Mouse (Mus musculus) heart, adult 2 months (tissue): Measurements from ENCODE around the gene Umad1. TPM values are rescaled to one million over a fixed set of nuclear protein-coding genes. Genes with fewer than 3 reads are reported as not detected.

Source experiments
- DNase-seq, 2 experiments: peaks; one replicate each; pipeline ENCODE4 v3.0.0; 2021
- H3K27ac ChIP-seq: fragments of 200-600 bp; 2 replicates; pipeline ENCODE4 v1.8.1; 2022
- H3K27me3 ChIP-seq: fragments of 200-500 bp; 2 replicates; pipeline ENCODE4 v1.6.1; 2012; ENCODE audit warnings: mild to moderate bottlenecking, low read length, inconsistent platforms, mixed read lengths; ENCODE audit not compliant: control insufficient read depth, insufficient read depth
- H3K36me3 ChIP-seq: fragments of 200-500 bp; 2 replicates; pipeline ENCODE4 v1.6.1; 2012; ENCODE audit warnings: low read length, inconsistent platforms; ENCODE audit not compliant: control insufficient read depth, insufficient read depth
- H3K4me1 ChIP-seq: fragments of 200-500 bp; 2 replicates; pipeline ENCODE4 v1.6.1; 2011; ENCODE audit warnings: low read length; ENCODE audit not compliant: control insufficient read depth, insufficient read depth
- H3K4me3 ChIP-seq: fragments of 200-600 bp; 2 replicates; pipeline ENCODE4 v1.8.1; 2022
- H3K79me2 ChIP-seq: fragments of 200-500 bp; replicated peaks from 2 replicates; pipeline ENCODE4 v1.6.1; 2012; ENCODE audit warnings: mild to moderate bottlenecking, inconsistent platforms, low read length, moderate library complexity, mixed read lengths; ENCODE audit not compliant: control insufficient read depth, insufficient read depth
- H3K9ac ChIP-seq: fragments of 200-500 bp; 2 replicates; pipeline ENCODE4 v1.6.1; 2012; ENCODE audit warnings: low read depth, mild to moderate bottlenecking, control low read depth, inconsistent platforms, low read length, mixed read lengths
- CTCF ChIP-seq: fragments of 200-600 bp; IDR thresholded peaks from 2 replicates; pipeline ENCODE4 v1.8.1; 2022; ENCODE audit warnings: antibody characterized with exemption, mild to moderate bottlenecking, moderate library complexity
- EP300 ChIP-seq: fragments of 200-500 bp; IDR thresholded peaks from 2 replicates; pipeline ENCODE4 v1.6.1; 2011; ENCODE audit warnings: low read depth, low read length, control low read depth; ENCODE audit not compliant: insufficient read depth
- POLR2A ChIP-seq: fragments of 200-500 bp; IDR thresholded peaks from 2 replicates; pipeline ENCODE4 v1.6.1; 2011; ENCODE audit warnings: mild to moderate bottlenecking, low read depth, low read length, control low read depth; ENCODE audit not compliant: insufficient read depth
- WGBS: fragments of 180-500 bp; shearing (Covaris S2); methylation state at CpG from one replicate; pipeline ENCODE4 v1.1.7; 2018; 5-methylcytosine and 5-hydroxymethylcytosine counted together
- intact Hi-C: fragments of 180-260 bp; cut with DNase I; formaldehyde crosslinking; loops from one replicate; pipeline ENCODE4 v1.15.1; 2025
- polyA plus RNA-seq: library from polyadenylated mRNA; depleted of rRNA; stranded (reverse); fragments of >200 nt; gene quantifications from 2 replicates; pipeline ENCODE4 v1.2.3, GENCODE M21; 2012
- total RNA-seq, 2 experiments: library from RNA; stranded (reverse); gene quantifications; 2 replicates each; pipeline ENCODE4 v1.2.3; 2021

Gene Umad1
- total and polyA plus RNA-seq, 3 experiments, result 7.3 to 14.0 (median 12.5) TPM

- DNase-seq, result no peak
- H3K4me1 ChIP-seq, result peaks cover 2% of the 10 kb centered on the region
- WGBS, result 77% methylated on average over 1 of the region's 1 CpGs
- H3K27me3 ChIP-seq, result no peaks in the 10 kb centered on the region
- peaks cover 2% of the 10 kb centered on the region; the same call in 1 of the 2 replicates for H3K36me3 ChIP-seq
- H3K4me3 ChIP-seq, result no peak overlapping the region
- intact Hi-C loops, result no loop called here
- no peaks in the 10 kb centered on the region for H3K79me2 ChIP-seq
- no peak for TF ChIP-seq EP300
- no peak for TF ChIP-seq CTCF
- no peak for TF ChIP-seq POLR2A
- H3K27ac ChIP-seq, result no peak overlapping the region
- H3K9ac ChIP-seq, result no peak overlapping the region
These were observed 220.1 kb downstream of the Umad1 start for GRCm38 (mm10) chr6:8479176-8479575.

- TF ChIP-seq EP300 (no peak), CTCF (no peak), POLR2A (no peak)
- H3K79me2 ChIP-seq, result no peaks in the 10 kb centered on the region
- DNase-seq, result no peak
- intact Hi-C loops, result no loop called here
- no peak overlapping the region for H3K9ac ChIP-seq
- no peaks in the 10 kb centered on the region; the same call in 1 of the 2 replicates for H3K4me1 ChIP-seq
- no peaks in the 10 kb centered on the region for H3K27me3 ChIP-seq
- no peak overlapping the region for H3K27ac ChIP-seq
- no peak overlapping the region for H3K4me3 ChIP-seq
- H3K36me3 ChIP-seq, result no peaks in the 10 kb centered on the region
- WGBS, result 82% methylated on average over 17 of the region's 17 CpGs
These were observed 225.6 kb downstream of the Umad1 start for GRCm38 (mm10) chr6:8484437-8485275.

- TF ChIP-seq EP300 (no peak), POLR2A (no peak), CTCF (no peak)
- no peak overlapping the region for H3K4me3 ChIP-seq
- WGBS, result 71% methylated on average over 16 of the region's 16 CpGs
- H3K79me2 ChIP-seq, result no peaks in the 10 kb centered on the region
- no peaks in the 10 kb centered on the region for H3K27me3 ChIP-seq
- DNase-seq, result peak in 1 of 2 experiments; percentile 40
- no peaks in the 10 kb centered on the region; the same call in 1 of the 2 replicates for H3K4me1 ChIP-seq
- no peak overlapping the region for H3K9ac ChIP-seq
- intact Hi-C loops, result no loop called here
- no peaks in the 10 kb centered on the region for H3K36me3 ChIP-seq
- no peak overlapping the region for H3K27ac ChIP-seq
These were observed 226.5 kb downstream of the Umad1 start for GRCm38 (mm10) chr6:8485414-8486175.

- H3K79me2 ChIP-seq, result no peaks in the 10 kb centered on the region
- H3K4me3 ChIP-seq, result no peak overlapping the region
- 93% methylated on average over 17 of the region's 17 CpGs for WGBS
- H3K9ac ChIP-seq, result no peak overlapping the region
- no peak for TF ChIP-seq POLR2A
- no peak for TF ChIP-seq EP300
- TF ChIP-seq CTCF, result no peak
- H3K36me3 ChIP-seq, result no peaks in the 10 kb centered on the region
- DNase-seq, result no peak
- no peaks in the 10 kb centered on the region for H3K27me3 ChIP-seq
- intact Hi-C loops, result no loop called here
- no peak overlapping the region for H3K27ac ChIP-seq
- no peaks in the 10 kb centered on the region; the same call in 1 of the 2 replicates for H3K4me1 ChIP-seq
These were observed 227.4 kb downstream of the Umad1 start for GRCm38 (mm10) chr6:8486391-8487043.

GRCm38 (mm10) chr6:8487044-8487853 is 228.2 kb downstream of the Umad1 start:
- intact Hi-C loops, result no loop called here
- 59% methylated on average over 20 of the region's 20 CpGs for WGBS
- Histone ChIP-seq H3K27me3 (no peaks in the 10 kb centered on the region), H3K27ac (no peak overlapping the region), H3K9ac (no peak overlapping the region), H3K4me1 (no peaks in the 10 kb centered on the region; the same call in 1 of the 2 replicates), H3K79me2 (no peaks in the 10 kb centered on the region), H3K4me3 (no peak overlapping the region), H3K36me3 (no peaks in the 10 kb centered on the region)
- no peak for DNase-seq
- TF ChIP-seq CTCF, result no peak
- no peak for TF ChIP-seq EP300
- TF ChIP-seq POLR2A, result no peak
